ENCODE assay signal across 20 mouse cellular contexts in the genomic region with DNA sequence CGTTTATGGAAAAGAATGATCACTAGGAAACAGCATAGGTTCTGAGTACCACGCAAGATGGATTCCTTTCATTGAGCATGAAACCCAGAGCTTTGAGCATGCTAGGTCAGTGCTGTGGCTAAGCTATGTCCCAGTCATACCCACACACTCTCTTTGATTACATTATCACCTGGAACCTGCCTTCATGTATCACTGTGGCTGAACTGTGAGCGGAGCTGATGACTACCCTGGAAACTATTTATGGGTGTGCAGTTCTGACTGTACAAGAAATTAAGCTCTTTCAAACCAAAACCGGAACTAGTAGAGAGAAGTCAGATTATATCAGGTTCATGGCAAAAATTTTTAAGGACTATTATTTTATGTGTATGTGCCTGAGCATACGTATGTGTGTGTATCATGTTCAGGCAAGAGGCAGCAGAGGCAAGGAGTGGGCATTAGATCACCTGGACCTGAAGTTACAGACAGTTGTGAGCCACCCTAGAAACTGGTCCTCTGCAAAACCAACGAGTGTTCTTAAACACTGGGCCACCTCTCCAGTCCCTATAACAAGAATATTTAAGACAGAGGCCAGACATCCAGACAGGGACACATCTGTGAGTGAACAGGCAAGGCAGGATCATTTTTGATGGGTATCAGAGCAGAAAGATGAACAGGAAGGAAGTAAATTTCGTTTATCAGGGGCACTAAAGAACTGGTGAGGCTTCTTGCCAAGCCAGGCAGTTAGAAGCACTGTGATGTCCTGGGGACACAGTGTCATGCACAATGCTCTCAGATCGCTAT. TPM values are rescaled to one million over a fixed set of nuclear protein-coding genes. Genes with fewer than 3 reads are reported as not detected.
DNase-seq lines count a peak whose midpoint lies in the region; ATAC-seq and TF ChIP-seq lines count a peak whose summit lies in the region.
"Had no signal": no experiment of that assay in that cellular context is flagged by ENCODE, and none has a peak within 500 bp of the region (broad histone marks: within the 10 kb centered on the region; RNA-seq: fewer than 3 reads in every experiment).

No protein-coding gene starts in this region.

- ATAC-seq in liver, postnatal 0 days: no peak

- WGBS in liver, postnatal 0 days (ENCODE audit: insufficient replicate concordance): 53% methylated on average over 8 of the region's 8 CpGs
- 80% methylated on average over 8 of the region's 8 CpGs for WGBS in limb, embryonic 10.5 days
- 65% methylated on average over 8 of the region's 8 CpGs for WGBS in lung, adult 2 months

- no peaks in the 10 kb centered on the region for H3K9me3 ChIP-seq in liver, postnatal 0 days (ENCODE audit: low read length)
- H3K9me3 ChIP-seq in limb, embryonic 10.5 days (replicated peaks): no peaks in the 10 kb centered on the region
- H3K9me3 ChIP-seq: embryonic facial prominence, embryonic 10.5 days; heart, embryonic 13.5 days; hindbrain, embryonic 10.5 days; midbrain, embryonic 12.5 days had no signal

- H3K36me3 ChIP-seq in liver, postnatal 0 days (replicated peaks; ENCODE audit: insufficient read depth, low read length): no peaks in the 10 kb centered on the region
- no peaks in the 10 kb centered on the region for H3K36me3 ChIP-seq in limb, embryonic 10.5 days
- H3K36me3 ChIP-seq in splenic B cell, adult 2 months (ENCODE audit: control insufficient read depth, insufficient read depth, low read length, poor library complexity, severe bottlenecking): no peaks in the 10 kb centered on the region
- H3K36me3 ChIP-seq: embryonic facial prominence, embryonic 10.5 days; heart, embryonic 13.5 days; hindbrain, embryonic 10.5 days; midbrain, embryonic 12.5 days had no signal

- no peak overlapping the region for H3K27ac ChIP-seq in liver, postnatal 0 days (ENCODE audit: low read depth)
- peak overlapping the region; percentile 23; the same call in 1 of the 2 replicates for H3K27ac ChIP-seq in limb, embryonic 10.5 days
- H3K27ac ChIP-seq: embryonic facial prominence, embryonic 10.5 days; heart, embryonic 13.5 days; hindbrain, embryonic 10.5 days; left cerebral cortex, adult 2 months; midbrain, embryonic 12.5 days had no signal

- no peaks in the 10 kb centered on the region for H3K27me3 ChIP-seq in liver, postnatal 0 days (ENCODE audit: insufficient read depth, low read length)
- H3K27me3 ChIP-seq in limb, embryonic 10.5 days (ENCODE audit: low read depth, poor library complexity, severe bottlenecking): no peaks in the 10 kb centered on the region
- H3K27me3 ChIP-seq in splenic B cell, adult 2 months (ENCODE audit: control insufficient read depth, insufficient read depth, low read length, poor library complexity, severe bottlenecking): no peaks in the 10 kb centered on the region
- H3K27me3 ChIP-seq: heart, embryonic 13.5 days; midbrain, embryonic 12.5 days had no signal

- DNase-seq in liver, postnatal 0 days: no peak
- no peak for DNase-seq in liver
- DNase-seq in MN1 (ENCODE audit: low spot score): peak; percentile 24
- DNase-seq in limb, embryonic 10.5 days (ENCODE audit: low spot score): no peak
- DNase-seq in splenic B cell, adult 2 months (ENCODE audit: low read depth, low spot score): peak; percentile 67
- no peak for DNase-seq in neural tube, embryonic 10.5 days (ENCODE audit: extremely low spot score, low spot score)
- DNase-seq in T-cell, adult 2 months (ENCODE audit: low spot score): no peak
- no peak for DNase-seq in lung, adult 2 months
- DNase-seq: adrenal gland, adult 2 months; cerebellum, postnatal 14 days; gastrocnemius, postnatal 25 days; kidney, adult 18-20 months had no signal

- no peak overlapping the region for H3K4me3 ChIP-seq in liver, postnatal 0 days (ENCODE audit: low read depth, low read length)
- H3K4me3 ChIP-seq in limb, embryonic 10.5 days: no peak overlapping the region
- no peak overlapping the region for H3K4me3 ChIP-seq in lung, adult 2 months (replicated peaks; ENCODE audit: extremely low read depth, low read depth, low read length)
- H3K4me3 ChIP-seq: embryonic facial prominence, embryonic 10.5 days; heart, embryonic 13.5 days; hindbrain, embryonic 10.5 days; left cerebral cortex, adult 2 months; midbrain, embryonic 12.5 days had no signal

- H3K4me1 ChIP-seq in liver, postnatal 0 days (ENCODE audit: insufficient read depth): peaks cover 6% of the 10 kb centered on the region
- peaks cover 23% of the 10 kb centered on the region for H3K4me1 ChIP-seq in limb, embryonic 10.5 days
- no peaks in the 10 kb centered on the region for H3K4me1 ChIP-seq in lung, adult 2 months (ENCODE audit: control insufficient read depth, insufficient read depth, low read length)
- H3K4me1 ChIP-seq: heart, embryonic 13.5 days; hindbrain, embryonic 10.5 days had no signal

- TF ChIP-seq EP300 in liver, postnatal 0 days (IDR thresholded peaks at IDR 0.05; ENCODE audit: low read depth): no peak

- no peak for TF ChIP-seq POLR2A in lung, adult 2 months (IDR thresholded peaks at IDR 0.05; ENCODE audit: borderline replicate concordance, extremely low read depth, low read depth, low read length)

- H3K9ac ChIP-seq in liver, postnatal 0 days (replicated peaks): no peak overlapping the region
- H3K9ac ChIP-seq: heart, embryonic 13.5 days; midbrain, embryonic 12.5 days had no signal

- TF ChIP-seq CTCF in liver, postnatal 0 days (IDR thresholded peaks at IDR 0.05; ENCODE audit: low read depth): no peak
- no peak for TF ChIP-seq CTCF in lung, adult 2 months (IDR thresholded peaks at IDR 0.05; ENCODE audit: insufficient read depth, low read length)

- H3K4me2 ChIP-seq in liver, postnatal 0 days (ENCODE audit: low read depth, low read length): 0 out of 2 replicates have a peak overlapping the region, but pooled peaks have one; percentile 9
- H3K4me2 ChIP-seq: heart, embryonic 13.5 days; midbrain, embryonic 12.5 days had no signal

RNA-seq across cellular contexts. Expression of a gene that starts 2.4 kb away (rescaled TPM):
- polyA plus RNA-seq in liver, postnatal 0 days (2015; fragmentation: Nextera tagmentation; extraction: Ambion mirVana): 16.9 and 18.5 TPM in 2 replicates
- polyA plus RNA-seq in limb, embryonic 10.5 days (2016; fragmentation: Nextera tagmentation; extraction: Ambion mirVana): 31.6 and 36.1 TPM in 2 replicates
- polyA plus RNA-seq in lung, adult 2 months (2012; rRNA removed): 2.7 and 5.5 TPM in 2 replicates

RNA-seq across cellular contexts. Expression of a gene that starts 30.2 kb away (rescaled TPM):
- polyA plus RNA-seq in liver, postnatal 0 days (2015; fragmentation: Nextera tagmentation; extraction: Ambion mirVana): 0.36 and 0.54 TPM in 2 replicates
- polyA plus RNA-seq in limb, embryonic 10.5 days (2016; fragmentation: Nextera tagmentation; extraction: Ambion mirVana): not detected in 2 replicates
- polyA plus RNA-seq in lung, adult 2 months (2012; rRNA removed): not detected in 2 replicates
- polyA plus RNA-seq: adrenal gland, adult 2 months; C2C12; embryonic facial prominence, embryonic 10.5 days; heart, embryonic 13.5 days; hindbrain, embryonic 10.5 days; liver, adult 2 months; lung, embryonic 16.5 days; midbrain, embryonic 12.5 days had no signal

Comparison
In these comparisons a context has a peak if more than half of its experiments do, and no peak if none do; other contexts are left out.
1. DNase-seq: peak in MN1 (single experiment) and splenic B cell, adult 2 months (single experiment); none in liver, postnatal 0 days (single experiment), liver (single experiment), limb, embryonic 10.5 days (single experiment), neural tube, embryonic 10.5 days (single experiment), T-cell, adult 2 months (single experiment) and lung, adult 2 months (single experiment).